Mouse (Mus musculus): ENCODE results near the gene Gga1. TPM values are rescaled to one million over a fixed set of nuclear protein-coding genes. Genes with fewer than 3 reads are reported as not detected.

The Gga1 gene
- polyA plus RNA-seq, 1 experiment from 2014 or later, result 52.7 TPM

GRCm38 (mm10) chr15:78916052-78916826, 39.2 kb downstream of the Gga1 start:
- Histone ChIP-seq H3K9me3 (no peaks in the 10 kb centered on the region), H3K27me3 (peaks cover 3% of the 10 kb centered on the region; the same call in 1 of the 2 replicates), H3K4me3 (peak overlapping the region; percentile 63), H3K4me2 (replicated peaks) (peak overlapping the region; percentile 86), H3K4me1 (peaks cover 31% of the 10 kb centered on the region), H3K27ac (replicated peaks) (peak overlapping the region; percentile 15; the same call in 1 of the 2 replicates), H3K36me3 (peaks cover 20% of the 10 kb centered on the region), H3K9ac (replicated peaks) (peak overlapping the region; percentile 76)
- no peak for ATAC-seq (ENCODE audit: low FRiP score, low read depth)
- 43% methylated on average over 12 of the region's 12 CpGs for WGBS

GRCm38 (mm10) chr15:78918126-78918525, 41.1 kb downstream of the Gga1 start:
- Histone ChIP-seq H3K9me3 (no peaks in the 10 kb centered on the region), H3K9ac (replicated peaks) (no peak overlapping the region), H3K4me3 (no peak overlapping the region), H3K27ac (replicated peaks) (no peak overlapping the region), H3K27me3 (no peaks in the 10 kb centered on the region), H3K36me3 (peaks cover 20% of the 10 kb centered on the region), H3K4me1 (peaks cover 30% of the 10 kb centered on the region), H3K4me2 (replicated peaks) (no peak overlapping the region)
- WGBS, result 96% methylated on average over 23 of the region's 23 CpGs
- ATAC-seq (ENCODE audit: low FRiP score, low read depth), result no peak

- Histone ChIP-seq H3K4me2 (replicated peaks) (no peak overlapping the region), H3K36me3 (peaks cover 20% of the 10 kb centered on the region), H3K9me3 (no peaks in the 10 kb centered on the region), H3K4me3 (no peak overlapping the region), H3K9ac (replicated peaks) (no peak overlapping the region), H3K27me3 (0 out of 2 replicates have a peak, but pooled peaks cover 5% of the 10 kb centered on the region), H3K4me1 (peaks cover 20% of the 10 kb centered on the region), H3K27ac (replicated peaks) (no peak overlapping the region)
- 83% methylated on average over 12 of the region's 12 CpGs for WGBS
- no peak for ATAC-seq (ENCODE audit: low FRiP score, low read depth)
These were observed 42.9 kb downstream of the Gga1 start for GRCm38 (mm10) chr15:78919914-78920313.

GRCm38 (mm10) chr15:78922700-78923099, 45.7 kb downstream of the Gga1 start:
- Histone ChIP-seq H3K9me3 (no peaks in the 10 kb centered on the region), H3K4me2 (replicated peaks) (no peak overlapping the region), H3K4me1 (peaks cover 26% of the 10 kb centered on the region), H3K9ac (replicated peaks) (no peak overlapping the region), H3K4me3 (no peak overlapping the region), H3K36me3 (peaks cover 15% of the 10 kb centered on the region), H3K27ac (replicated peaks) (no peak overlapping the region), H3K27me3 (peaks cover 28% of the 10 kb centered on the region)
- WGBS, result 87% methylated on average over 7 of the region's 7 CpGs
- ATAC-seq (ENCODE audit: low FRiP score, low read depth), result no peak

- no peak overlapping the region for H3K4me2 ChIP-seq (replicated peaks)
- H3K36me3 ChIP-seq, result peaks cover 8% of the 10 kb centered on the region
- H3K9ac ChIP-seq (replicated peaks), result no peak overlapping the region
- no peak overlapping the region for H3K27ac ChIP-seq (replicated peaks)
- WGBS, result 74% methylated on average over 6 of the region's 6 CpGs
- no peak overlapping the region for H3K4me3 ChIP-seq
- peaks cover 35% of the 10 kb centered on the region for H3K4me1 ChIP-seq
- H3K27me3 ChIP-seq, result peaks cover 28% of the 10 kb centered on the region
- ATAC-seq (ENCODE audit: low FRiP score, low read depth), result no peak
- H3K9me3 ChIP-seq, result no peaks in the 10 kb centered on the region
These were observed 46.6 kb downstream of the Gga1 start for GRCm38 (mm10) chr15:78923585-78923984.

- WGBS, result 31% methylated on average over 8 of the region's 8 CpGs
These were observed 48.1 kb downstream of the Gga1 start for GRCm38 (mm10) chr15:78925129-78925528.

GRCm38 (mm10) chr15:78926021-78926919, 49.3 kb downstream of the Gga1 start, which contains the start of gene Lgals1:
Gene Lgals1, plus strand, starts transcription at chr15:78926725.
- WGBS, result 6% methylated on average over 20 of the region's 20 CpGs

More at GRCm38 (mm10) chr15:78925129-78925528, 48.1 kb downstream of the Gga1 start:
- ATAC-seq (ENCODE audit: low FRiP score, low read depth), result no peak
- Histone ChIP-seq H3K27ac (replicated peaks) (no peak overlapping the region), H3K27me3 (peaks cover 28% of the 10 kb centered on the region), H3K9ac (replicated peaks) (no peak overlapping the region), H3K4me1 (peaks cover 36% of the 10 kb centered on the region), H3K4me3 (no peak overlapping the region), H3K4me2 (replicated peaks) (no peak overlapping the region), H3K9me3 (no peaks in the 10 kb centered on the region), H3K36me3 (no peaks in the 10 kb centered on the region)

GRCm38 (mm10) chr15:78927021-78927787, 50.2 kb downstream of the Gga1 start:
- no peak overlapping the region; the same call in 1 of the 2 replicates for H3K9ac ChIP-seq (replicated peaks)
- ATAC-seq (ENCODE audit: low FRiP score, low read depth), result peak; percentile 35; the same call in 1 of the 2 replicates

More at GRCm38 (mm10) chr15:78926021-78926919, 49.3 kb downstream of the Gga1 start, which contains the start of gene Lgals1:
- 0 out of 2 replicates have a peak, but pooled peaks have one; percentile 35 for ATAC-seq (ENCODE audit: low FRiP score, low read depth)
- Histone ChIP-seq H3K27me3 (peaks cover 28% of the 10 kb centered on the region), H3K4me3 (peak within 1 kb of the TSS; percentile 30), H3K4me1 (peaks cover 36% of the 10 kb centered on the region), H3K27ac (replicated peaks) (peak within 1 kb of the TSS; percentile 61), H3K9me3 (no peaks in the 10 kb centered on the region), H3K36me3 (no peaks in the 10 kb centered on the region), H3K9ac (replicated peaks) (no peak within 1 kb of the TSS; the same call in 1 of the 2 replicates), H3K4me2 (replicated peaks) (peak within 1 kb of the TSS; percentile 54)

GRCm38 (mm10) chr15:78927788-78928457, 50.9 kb downstream of the Gga1 start:
- peak overlapping the region; percentile 48 for H3K9ac ChIP-seq (replicated peaks)
- ATAC-seq (ENCODE audit: low FRiP score, low read depth), result peak; percentile 50; the same call in 1 of the 2 replicates
- peaks cover 28% of the 10 kb centered on the region for H3K27me3 ChIP-seq
- no peaks in the 10 kb centered on the region for H3K36me3 ChIP-seq
- no peaks in the 10 kb centered on the region for H3K9me3 ChIP-seq
- H3K4me3 ChIP-seq, result peak overlapping the region; percentile 30
- H3K27ac ChIP-seq (replicated peaks), result no peak overlapping the region
- WGBS, result under 1% methylated on average over 34 of the region's 35 CpGs
- H3K4me2 ChIP-seq (replicated peaks), result peak overlapping the region; percentile 54
- H3K4me1 ChIP-seq, result peaks cover 36% of the 10 kb centered on the region

More at GRCm38 (mm10) chr15:78927021-78927787, 50.2 kb downstream of the Gga1 start:
- H3K36me3 ChIP-seq, result no peaks in the 10 kb centered on the region
- WGBS, result 24% methylated on average over 15 of the region's 15 CpGs
- peaks cover 36% of the 10 kb centered on the region for H3K4me1 ChIP-seq
- H3K9me3 ChIP-seq, result no peaks in the 10 kb centered on the region
- H3K27me3 ChIP-seq, result peaks cover 28% of the 10 kb centered on the region
- peak overlapping the region; percentile 30 for H3K4me3 ChIP-seq
- 0 out of 2 replicates have a peak overlapping the region, but pooled peaks have one; percentile 6 for H3K27ac ChIP-seq (replicated peaks)
- peak overlapping the region; percentile 54 for H3K4me2 ChIP-seq (replicated peaks)

GRCm38 (mm10) chr15:78928539-78928938, 51.5 kb downstream of the Gga1 start:
- H3K9ac ChIP-seq (replicated peaks), result peak overlapping the region; percentile 48
- 55% methylated on average over 8 of the region's 8 CpGs for WGBS

More at GRCm38 (mm10) chr15:78928539-78928938, 51.5 kb downstream of the Gga1 start:
- H3K9me3 ChIP-seq, result no peaks in the 10 kb centered on the region
- H3K4me3 ChIP-seq, result peak overlapping the region; percentile 30
- no peaks in the 10 kb centered on the region for H3K36me3 ChIP-seq
- no peak overlapping the region for H3K27ac ChIP-seq (replicated peaks)
- H3K4me2 ChIP-seq (replicated peaks), result peak overlapping the region; percentile 54
- ATAC-seq (ENCODE audit: low FRiP score, low read depth), result no peak
- peaks cover 31% of the 10 kb centered on the region for H3K27me3 ChIP-seq
- H3K4me1 ChIP-seq, result peaks cover 36% of the 10 kb centered on the region

All from midbrain, embryonic 12.5 days (tissue).